Mouse (Mus musculus): ENCODE results near the gene Pmpca.
A peak's percentile ranks its signal among the peaks of the same experiment; 100 is the strongest.

Gene Pmpca

DNA sequence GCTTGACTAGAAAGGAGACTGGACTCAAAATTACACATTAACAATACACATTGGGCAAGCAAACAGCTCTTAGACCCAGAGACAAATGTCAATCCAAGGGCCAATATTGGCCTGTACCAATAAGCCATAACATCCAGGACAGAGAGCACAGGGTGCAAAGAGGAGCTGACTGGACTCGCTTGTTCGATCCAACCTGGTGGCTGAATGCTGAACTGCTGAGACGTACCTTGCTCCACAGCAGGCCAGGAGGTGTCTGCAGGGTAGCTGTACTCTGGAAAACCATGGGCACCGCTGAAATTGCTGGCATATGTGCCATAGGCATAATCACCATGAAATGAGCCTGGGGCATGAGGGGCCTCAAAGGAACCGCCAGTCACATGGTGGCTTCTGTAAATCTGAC, 40.7 kb downstream of the Pmpca start:
- DNase-seq (ENCODE audit: low spot score) = no peak

DNA sequence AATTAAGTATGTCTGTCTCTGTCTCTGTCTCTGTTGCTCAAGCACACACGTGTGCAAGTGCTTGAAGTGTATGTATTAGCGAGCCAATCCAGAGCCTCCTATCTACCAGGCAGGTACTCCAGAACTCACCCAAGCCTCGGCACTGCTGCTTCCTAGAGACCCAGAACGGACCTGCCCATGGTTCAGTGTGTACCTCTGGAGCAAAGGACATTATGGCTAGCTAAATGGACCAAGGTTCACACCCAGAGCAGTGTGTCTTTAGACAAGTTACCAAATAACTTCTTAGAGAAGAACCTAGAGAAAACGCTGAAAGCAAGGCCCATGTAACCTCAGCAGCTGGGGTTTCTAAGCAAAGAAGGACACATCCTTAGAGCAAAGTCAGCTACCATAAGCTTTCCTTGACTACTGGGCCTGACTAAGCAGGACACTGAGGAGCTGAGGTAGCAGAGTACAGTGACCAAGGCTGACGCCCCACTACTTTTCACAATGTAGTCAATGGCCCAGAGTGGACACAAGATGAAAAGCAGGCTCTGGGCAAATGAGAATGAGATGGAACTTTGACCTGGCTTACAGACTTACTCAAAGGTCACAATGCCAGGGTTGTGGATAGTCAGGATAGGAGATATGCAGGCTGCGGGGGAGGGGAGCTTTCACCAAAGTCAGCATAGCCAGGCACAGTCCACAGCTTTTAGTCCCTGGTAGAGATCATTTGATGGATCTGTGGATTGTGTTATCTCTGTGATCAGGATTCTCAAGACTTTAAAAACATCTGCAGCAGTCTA, 45.8 kb downstream of the Pmpca start:
- no peak for DNase-seq (ENCODE audit: low spot score)

DNA sequence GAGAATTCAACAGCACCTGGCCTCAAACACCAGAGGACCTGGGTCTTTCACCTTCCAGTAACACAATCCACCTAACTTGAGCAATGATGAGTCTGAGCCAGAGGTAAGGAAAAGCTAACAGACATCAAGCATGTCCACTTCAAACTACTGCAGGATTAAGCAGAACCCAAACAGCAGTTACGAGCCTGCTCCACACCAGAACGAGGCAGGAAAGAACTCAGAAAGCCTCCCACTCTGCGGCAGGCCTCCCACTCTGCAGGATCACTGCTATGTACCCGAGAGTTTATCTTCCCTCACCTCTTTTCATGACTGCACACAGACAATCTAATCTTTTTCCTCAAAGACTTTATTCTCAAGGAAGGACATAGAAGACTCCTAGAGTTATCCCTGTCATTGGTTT, 48.1 kb downstream of the Pmpca start:
- no peak for DNase-seq (ENCODE audit: low spot score)

DNA sequence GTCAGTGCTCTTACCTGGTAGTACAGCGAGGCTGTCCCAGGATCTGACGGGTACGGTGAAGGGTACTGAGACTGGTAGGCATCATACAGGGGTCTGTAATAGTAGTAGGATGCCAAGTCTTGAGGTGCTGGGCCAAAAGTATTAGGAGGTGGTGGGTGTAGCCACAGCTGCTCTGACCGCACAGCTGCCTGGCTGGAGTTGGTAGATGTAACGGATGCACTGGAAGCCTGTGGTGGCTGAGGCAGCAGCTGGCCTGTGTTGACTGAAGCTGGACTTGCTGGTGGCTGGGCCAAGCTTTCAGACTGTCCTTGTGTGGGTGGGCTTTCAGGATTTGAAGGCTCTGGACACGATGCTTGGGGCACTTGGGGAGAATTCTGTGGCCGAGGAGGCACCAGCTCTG, 49.2 kb downstream of the Pmpca start:
- DNase-seq (ENCODE audit: low spot score) = no peak

DNA sequence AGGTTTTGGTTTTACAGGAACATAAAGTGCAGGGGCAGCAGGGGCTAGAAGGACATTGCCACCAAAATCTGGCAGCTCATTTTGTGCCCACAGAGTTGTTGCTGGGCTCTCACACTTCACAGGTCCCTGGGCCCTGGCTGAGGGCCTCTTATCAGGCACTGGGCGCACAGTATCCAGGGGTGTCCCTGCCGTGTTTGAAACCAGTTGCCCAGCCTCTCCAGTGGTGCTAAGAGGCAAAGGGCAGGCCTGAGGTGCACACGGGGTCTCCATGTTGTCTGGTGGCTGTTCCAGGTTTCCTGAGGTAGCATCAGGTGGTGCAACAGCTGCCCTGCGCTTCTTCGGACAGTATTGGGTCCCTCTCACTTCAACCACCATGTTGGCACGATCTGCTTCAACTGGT, 50.5 kb downstream of the Pmpca start:
- no peak for DNase-seq (ENCODE audit: low spot score)

DNA sequence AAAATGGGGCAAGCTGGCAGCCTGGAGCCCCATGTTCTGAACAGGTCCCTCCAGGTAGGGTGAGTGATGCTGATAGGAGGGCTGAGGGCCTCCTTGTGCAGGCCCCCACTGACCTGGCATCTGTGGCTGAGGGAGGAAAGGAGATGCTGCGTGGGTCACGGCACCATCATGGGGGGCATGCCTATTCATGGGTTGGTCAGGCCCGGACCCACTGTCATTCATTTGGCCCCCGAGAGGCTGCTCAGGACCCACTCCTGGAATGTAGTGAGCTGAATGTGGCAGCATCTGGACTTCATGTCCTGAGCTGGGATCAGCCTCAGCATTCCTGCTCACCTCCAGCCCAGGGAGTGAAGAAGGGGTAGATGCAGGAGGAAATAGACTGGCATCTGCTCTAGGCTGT, 52.1 kb downstream of the Pmpca start:
- no peak for DNase-seq (ENCODE audit: low spot score)

DNA sequence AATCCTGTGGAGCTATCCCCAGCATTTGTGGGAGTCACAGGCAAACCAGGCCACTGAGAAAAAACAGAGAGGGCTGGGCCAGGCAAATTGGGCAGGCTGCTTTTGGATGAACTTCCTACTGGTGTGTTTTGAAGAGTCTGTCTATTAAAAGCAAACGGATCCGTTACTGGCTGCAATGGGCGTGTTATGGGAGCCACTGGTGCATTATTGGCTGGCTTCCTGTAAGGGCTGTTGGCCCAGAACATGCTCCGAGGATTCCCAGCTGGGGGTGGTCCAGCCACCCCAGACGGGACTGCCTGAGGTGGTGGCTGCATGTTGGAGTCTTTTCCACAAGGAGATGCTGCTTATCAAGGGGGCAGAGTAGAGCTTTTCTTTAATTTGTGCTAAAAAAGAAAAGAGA, 52.5 kb downstream of the Pmpca start:
- DNase-seq (ENCODE audit: low spot score) = no peak

DNA sequence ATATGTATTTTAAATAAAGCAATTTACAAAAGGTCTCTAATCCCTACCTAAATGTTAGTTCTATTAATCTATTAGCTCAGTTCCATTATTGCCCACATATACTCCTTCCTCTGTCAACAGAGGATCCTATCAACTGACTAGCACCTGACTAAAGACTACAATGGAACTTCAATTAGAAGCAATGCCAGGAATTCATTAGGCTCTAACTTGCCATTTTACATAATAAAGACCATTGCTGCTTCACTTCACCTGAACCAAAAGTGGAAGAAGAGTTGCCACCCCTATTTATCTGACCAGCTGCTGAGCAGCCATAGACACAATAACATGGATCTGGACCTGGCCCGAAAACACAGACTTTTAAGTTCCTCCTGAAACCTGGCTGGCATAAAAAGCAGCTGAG, 53.7 kb downstream of the Pmpca start:
- no peak for DNase-seq (ENCODE audit: low spot score)

DNA sequence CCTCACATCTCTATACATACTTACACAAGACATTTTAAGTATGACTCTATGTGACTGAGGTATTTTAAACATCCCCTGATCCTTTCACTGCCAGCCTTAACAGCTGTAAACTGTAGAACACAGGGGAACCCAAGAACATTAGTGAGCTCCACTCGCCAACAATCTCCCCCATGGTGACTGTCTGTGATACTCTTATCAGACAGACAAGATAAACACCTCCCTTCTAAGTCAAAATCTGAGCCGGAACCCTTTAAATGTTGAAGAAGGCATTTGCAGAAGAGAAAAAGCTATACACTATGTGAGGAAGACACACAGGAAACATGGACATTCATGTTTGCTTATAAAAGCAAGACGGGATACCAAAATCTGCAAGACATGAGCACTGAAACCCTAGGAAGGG, 54.7 kb downstream of the Pmpca start:
- no peak for DNase-seq (ENCODE audit: low spot score)

DNA sequence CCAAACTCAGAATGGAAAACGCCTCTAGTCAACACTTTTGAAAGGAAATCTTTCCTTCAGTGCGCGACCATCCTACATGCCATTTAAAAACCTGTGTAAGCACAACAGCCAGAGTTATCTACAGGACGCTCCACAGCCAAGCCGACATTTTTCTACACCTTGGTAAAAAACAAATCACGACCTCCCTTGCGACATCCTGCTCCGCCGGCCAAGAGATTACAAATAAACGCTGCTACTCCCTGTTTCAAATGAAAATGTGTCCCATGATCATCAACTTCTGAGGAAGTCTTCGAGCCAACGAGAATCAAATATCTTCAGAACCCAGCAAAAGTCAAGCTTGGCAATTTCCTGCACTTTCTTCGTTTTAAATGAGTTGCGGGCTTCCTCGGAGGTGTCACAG, 55.2 kb downstream of the Pmpca start:
- peak; percentile 15 for DNase-seq (ENCODE audit: low spot score)

DNA sequence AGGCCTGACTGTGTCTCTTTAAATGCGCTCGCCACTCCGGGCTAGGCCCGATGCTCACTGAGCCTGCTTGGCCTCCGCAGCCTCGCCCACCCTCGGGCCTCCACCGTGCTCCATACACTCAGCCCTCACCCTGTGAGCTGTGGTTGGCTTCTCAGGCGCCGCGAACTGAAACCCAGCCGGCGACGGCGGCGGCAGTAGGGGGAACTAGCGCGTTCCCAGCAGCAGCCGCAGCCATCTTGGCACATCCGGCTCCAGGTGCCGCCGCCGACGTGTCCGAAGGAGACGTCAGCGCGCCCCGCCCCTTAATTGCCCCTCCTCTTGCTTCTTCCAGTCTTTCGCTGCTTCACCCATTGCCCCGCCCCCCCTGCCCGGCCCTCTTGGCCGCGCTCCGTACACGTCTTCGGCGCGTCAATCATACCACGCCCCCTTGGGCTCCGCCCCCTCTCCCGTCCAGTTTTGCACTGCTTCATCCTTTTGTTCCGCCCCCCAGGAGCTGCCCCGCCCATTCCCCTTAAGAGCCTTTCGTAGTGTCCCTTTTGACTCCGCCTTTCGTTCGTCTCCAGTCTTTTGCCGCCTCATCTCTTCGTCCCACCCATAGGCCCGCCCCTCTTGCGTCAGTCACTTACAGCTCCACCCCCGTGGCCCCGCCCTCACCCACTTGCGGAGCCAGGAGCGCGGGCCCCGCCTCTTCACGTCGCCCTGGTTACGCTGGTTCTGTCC, 56.0 kb downstream of the Pmpca start, which contains the start of gene Sec16a:
Sec16a (minus strand) TSS at position 271 of the 720 bp plus-strand sequence.
- peak; percentile 100 for DNase-seq (ENCODE audit: low spot score)

DNA sequence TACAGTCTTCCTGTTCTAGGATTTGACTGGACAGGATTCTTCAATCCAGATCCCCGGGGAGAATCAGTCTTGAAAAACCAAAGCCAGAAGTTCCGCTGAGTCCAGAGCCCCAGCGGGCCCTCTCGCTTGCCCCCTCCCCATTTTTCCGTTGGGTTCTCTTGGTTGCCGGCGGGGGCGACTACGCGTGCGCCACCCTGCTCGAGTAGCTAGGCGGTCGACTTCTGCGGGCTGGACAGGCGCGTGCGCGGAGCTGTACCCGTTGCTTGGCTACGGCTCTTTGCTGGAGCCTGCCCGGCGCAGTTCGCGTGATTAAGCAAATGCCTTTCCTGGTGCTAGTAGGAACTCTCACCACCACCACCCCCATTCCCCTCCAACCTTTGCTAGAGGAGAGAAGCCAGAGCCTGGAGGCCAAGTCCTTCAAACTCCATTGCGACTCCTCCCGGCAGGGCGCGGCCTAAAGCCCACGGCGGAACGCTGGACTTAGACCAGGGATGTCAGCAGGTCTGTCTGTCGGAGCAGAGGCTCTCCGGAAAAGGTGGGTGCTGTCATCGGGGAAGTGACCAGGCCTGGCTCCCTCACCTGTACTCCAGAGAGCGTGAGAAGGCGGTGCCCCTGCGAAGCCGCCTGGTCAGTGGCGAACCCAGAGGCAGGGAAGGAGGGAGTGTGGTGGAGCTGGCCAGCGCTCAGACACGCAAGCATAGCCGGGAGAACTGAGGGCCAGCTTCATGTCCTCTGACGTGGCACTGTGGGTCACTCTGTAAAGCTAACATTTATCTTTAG, 56.7 kb downstream of the Pmpca start:
- DNase-seq (ENCODE audit: low spot score) = no peak

DNA sequence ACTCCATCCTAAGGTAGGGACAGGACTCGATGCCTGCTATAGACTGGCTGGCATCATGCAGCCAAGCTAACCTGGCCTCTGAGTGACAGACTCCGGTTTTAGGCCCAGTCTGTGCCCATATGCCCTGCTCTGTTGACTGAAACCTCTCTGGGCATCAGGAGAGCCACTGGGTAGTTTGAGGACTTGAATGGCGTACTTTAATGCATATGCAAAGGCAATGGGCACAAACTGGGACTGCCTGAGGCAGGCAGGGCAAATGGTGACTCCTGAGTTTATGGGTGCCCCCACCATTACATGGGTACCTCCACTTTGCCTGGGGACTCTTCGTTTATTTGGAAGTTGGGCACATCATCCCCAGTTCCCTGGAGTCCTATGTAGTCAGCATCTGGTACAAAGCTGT, 57.5 kb downstream of the Pmpca start:
- no peak for DNase-seq (ENCODE audit: low spot score)
